Mouse (Mus musculus): ENCODE data around the gene Xylb. TPM values are rescaled to one million over a fixed set of nuclear protein-coding genes. Genes with fewer than 3 reads are reported as not detected.

The Xylb gene
- polyA plus RNA-seq (2014; fragmentation: Illumina TruSeq; extraction: RNeasy Lipid Tissue Mini Kit (QIAGEN cat#74804)) = 3.6 TPM

GRCm38 (mm10) chr9:119357331-119358057 is at the start of gene Xylb:
Gene Xylb (plus strand): TSS chr9:119357381.

GRCm38 (mm10) chr9:119322289-119323259 is 34.6 kb upstream of the Xylb start, which contains the start of gene Oxsr1:
Gene Oxsr1 (minus strand): TSS chr9:119322427.

GRCm38 (mm10) chr9:119339558-119340211 is 17.5 kb upstream of the Xylb start, which contains the start of gene Acaa1a:
Gene Acaa1a (plus strand): TSS chr9:119339676.

GRCm38 (mm10) chr9:119340909-119341816 is 16.0 kb upstream of the Xylb start, which contains the start of gene Myd88:
Gene Myd88 (minus strand): TSS chr9:119341411.

GRCm38 (mm10) chr9:119365284-119365683 is 8.1 kb downstream of the Xylb start, which contains the start of gene Slc22a14:
Gene Slc22a14 (minus strand): TSS chr9:119365553.

GRCm38 (mm10) chr9:119401801-119402214 is 44.6 kb downstream of the Xylb start, which contains the start of gene Acvr2b:
Gene Acvr2b (plus strand): TSS chr9:119402118.

Other genes starting within 250 kb of the Xylb start
- not detected for gene Acaa1b, start 200.3 kb upstream of the Xylb start, polyA plus RNA-seq (2014; fragmentation: Illumina TruSeq; extraction: RNeasy Lipid Tissue Mini Kit (QIAGEN cat#74804))
- gene Gm47289, start 198.2 kb upstream of the Xylb start, polyA plus RNA-seq (2014; fragmentation: Illumina TruSeq; extraction: RNeasy Lipid Tissue Mini Kit (QIAGEN cat#74804)) = not detected
- gene Slc22a13, start 148.3 kb upstream of the Xylb start, polyA plus RNA-seq (2014; fragmentation: Illumina TruSeq; extraction: RNeasy Lipid Tissue Mini Kit (QIAGEN cat#74804)) = not detected
- gene Oxsr1, start 35.0 kb upstream of the Xylb start, polyA plus RNA-seq (2014; fragmentation: Illumina TruSeq; extraction: RNeasy Lipid Tissue Mini Kit (QIAGEN cat#74804)) = 45.6 TPM
- gene Acaa1a, start 17.7 kb upstream of the Xylb start, polyA plus RNA-seq (2014; fragmentation: Illumina TruSeq; extraction: RNeasy Lipid Tissue Mini Kit (QIAGEN cat#74804)) = 1.00 TPM
- gene Myd88, start 16.0 kb upstream of the Xylb start, polyA plus RNA-seq (2014; fragmentation: Illumina TruSeq; extraction: RNeasy Lipid Tissue Mini Kit (QIAGEN cat#74804)) = 6.6 TPM
- gene Slc22a14, start 8.2 kb downstream of the Xylb start, polyA plus RNA-seq (2014; fragmentation: Illumina TruSeq; extraction: RNeasy Lipid Tissue Mini Kit (QIAGEN cat#74804)) = not detected
- gene Acvr2b, start 44.7 kb downstream of the Xylb start, polyA plus RNA-seq (2014; fragmentation: Illumina TruSeq; extraction: RNeasy Lipid Tissue Mini Kit (QIAGEN cat#74804)) = 1.4 TPM
- 3.5 TPM for gene Exog, start 87.6 kb downstream of the Xylb start, polyA plus RNA-seq (2014; fragmentation: Illumina TruSeq; extraction: RNeasy Lipid Tissue Mini Kit (QIAGEN cat#74804))
- gene Scn5a, start 221.6 kb downstream of the Xylb start, polyA plus RNA-seq (2014; fragmentation: Illumina TruSeq; extraction: RNeasy Lipid Tissue Mini Kit (QIAGEN cat#74804)) = 0.11 TPM

Measured in ovary, adult 10 weeks (tissue).